Mouse (Mus musculus): ENCODE measurements at regions not wholly inside any gene's neighbourhood (a gene's known extent, or its start where the extent isn't known, plus 50 kb on each side); places are given as distances from the start of the nearest gene placed in this dataset.

DNA sequence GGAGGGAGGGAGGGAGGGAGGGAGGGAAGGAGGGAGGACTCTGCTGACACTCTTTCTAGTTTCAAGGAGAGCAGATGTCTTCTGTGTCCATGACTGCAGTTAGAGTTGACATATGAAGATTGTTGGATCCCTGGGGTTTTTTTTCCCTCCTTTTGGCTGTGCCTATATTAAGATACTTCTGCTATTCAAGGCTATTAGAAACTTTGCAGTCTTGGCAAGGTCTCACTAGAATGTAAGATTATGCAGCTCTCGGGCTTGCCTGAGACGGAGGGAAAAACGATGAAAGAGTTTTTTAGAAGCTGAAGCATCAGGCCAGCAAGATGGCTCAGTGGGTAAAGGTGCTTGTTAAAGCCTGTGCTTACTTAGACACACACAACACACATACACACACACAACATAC, 83.5 kb upstream of the Sfswap start:
- ATAC-seq (ENCODE audit: poor library complexity, severe bottlenecking), result no peak

DNA sequence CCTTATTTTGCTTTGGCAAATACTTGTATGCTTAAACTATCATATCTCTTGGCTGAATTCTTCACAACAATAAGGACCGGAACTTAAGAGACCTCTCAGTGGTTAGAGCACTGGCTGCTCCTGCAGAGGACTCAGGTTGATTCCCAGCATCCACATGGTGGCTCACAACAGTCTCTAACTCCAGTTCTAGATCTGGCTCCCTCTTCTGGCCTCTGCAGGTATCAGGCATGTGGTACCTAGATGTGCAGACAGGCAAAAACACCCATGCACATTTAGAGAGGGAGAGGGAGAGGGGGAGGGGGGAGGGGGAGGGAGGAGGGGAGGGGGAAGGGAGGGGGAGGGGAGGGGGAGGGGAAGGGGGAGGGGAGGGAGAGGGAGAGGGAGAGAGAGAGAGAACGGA, 80.0 kb upstream of the Sfswap start:
- no peak for ATAC-seq (ENCODE audit: poor library complexity, severe bottlenecking)

DNA sequence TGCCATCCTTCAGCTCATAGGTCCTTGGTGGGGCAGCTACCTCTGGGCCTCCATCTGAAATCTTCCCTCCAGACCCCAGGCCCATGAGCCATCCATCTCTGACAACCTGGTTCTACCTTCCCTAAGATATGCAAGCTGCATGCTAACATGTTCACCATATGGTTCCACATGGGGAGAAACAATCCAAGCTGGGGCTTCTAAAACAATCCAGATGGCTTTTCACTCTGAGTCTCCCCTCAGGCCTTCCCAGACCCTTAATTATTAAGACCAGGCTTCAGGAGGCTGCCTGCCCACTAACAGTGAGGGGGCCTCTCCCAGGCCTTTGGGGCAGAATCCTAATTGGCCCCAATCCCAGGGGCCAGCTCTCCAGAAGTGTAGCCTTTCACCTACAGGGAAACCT, 71.1 kb upstream of the Sfswap start:
- ATAC-seq (ENCODE audit: poor library complexity, severe bottlenecking), result no peak

DNA sequence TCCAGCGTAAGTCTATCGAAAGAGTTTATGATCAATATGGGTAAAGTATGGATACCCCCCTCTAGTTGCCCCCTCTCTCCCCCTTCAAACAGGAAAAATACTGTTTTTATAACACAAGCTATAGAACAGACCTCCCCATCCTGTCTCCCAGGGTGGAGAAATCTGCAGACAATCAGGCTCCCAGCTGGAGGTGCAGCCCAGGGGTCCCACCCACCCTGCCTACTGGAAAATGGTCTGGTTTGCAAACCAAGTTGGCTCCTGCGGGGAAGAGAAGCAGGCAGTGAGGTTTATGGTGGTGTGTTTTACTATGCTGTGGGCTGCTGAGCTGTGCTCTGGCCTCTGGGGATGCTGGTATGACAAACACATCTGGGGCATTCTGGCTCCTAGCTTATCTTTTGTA, 70.7 kb upstream of the Sfswap start:
- ATAC-seq (ENCODE audit: poor library complexity, severe bottlenecking), result no peak

DNA sequence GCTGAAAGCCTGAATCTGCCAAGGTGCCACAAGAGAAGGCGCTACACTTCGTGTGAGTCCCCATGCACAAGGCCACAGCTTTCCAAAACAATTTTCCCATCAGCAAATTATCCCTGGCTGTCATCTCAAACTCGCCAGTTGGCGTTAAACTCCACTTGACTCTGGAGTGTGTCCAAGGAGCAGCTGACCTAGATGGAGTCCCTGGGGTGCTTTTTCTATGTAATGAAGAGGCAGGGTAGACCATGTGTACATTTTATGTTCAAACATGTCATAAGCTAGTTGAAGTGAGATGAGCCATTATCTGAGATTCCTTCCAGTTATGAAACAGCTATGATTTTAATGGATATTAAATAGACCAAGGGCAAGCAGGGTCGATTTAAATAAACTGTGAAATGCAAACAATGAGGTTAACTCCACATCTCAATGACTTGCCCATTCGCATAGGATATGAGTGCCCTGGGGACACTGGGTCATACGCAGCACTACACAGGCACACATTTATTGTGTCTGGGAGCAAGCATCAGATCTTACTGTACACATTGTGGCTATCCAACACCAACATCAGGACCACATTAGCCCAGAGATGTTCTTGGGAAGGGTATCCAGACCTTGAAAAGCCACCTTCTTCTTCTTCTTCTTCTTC, 51.0 kb upstream of the Sfswap start:
- ATAC-seq (ENCODE audit: poor library complexity, severe bottlenecking), result no peak

Data from megakaryocyte, adult 5-6 weeks (primary cell).